Mouse (Mus musculus): ENCODE data around the gene Ltbr. TPM values are rescaled to one million over a fixed set of nuclear protein-coding genes. Genes with fewer than 3 reads are reported as not detected.

Gene Ltbr
- polyA plus RNA-seq, 1 experiment, result 23.2 TPM

- Histone ChIP-seq H3K4me1 (ENCODE audit: control insufficient read depth, insufficient read depth, low read length) (peaks cover 9% of the 10 kb centered on the region), H3K4me3 (replicated peaks; ENCODE audit: control insufficient read depth, low read depth, low read length) (peak overlapping the region; percentile 93), H3K27ac (ENCODE audit: control insufficient read depth, insufficient read depth, low read depth, low read length, poor library complexity) (peak overlapping the region; percentile 95)
- no peak for TF ChIP-seq CTCF (IDR thresholded peaks at IDR 0.05; ENCODE audit: control insufficient read depth, insufficient read depth, low read length)
- peak; percentile 29; the same call in 1 of the 2 replicates for TF ChIP-seq POLR2A (IDR thresholded peaks at IDR 0.05; ENCODE audit: borderline replicate concordance, control insufficient read depth, low read depth, low read length)
- WGBS, result under 1% methylated on average over 27 of the region's 27 CpGs
Measured at GRCm38 (mm10) chr6:125349575-125350230, 36.0 kb upstream of the Ltbr start.

- H3K4me1 ChIP-seq (ENCODE audit: control insufficient read depth, insufficient read depth, low read length), result peaks cover 12% of the 10 kb centered on the region
- TF ChIP-seq CTCF (IDR thresholded peaks at IDR 0.05; ENCODE audit: control insufficient read depth, insufficient read depth, low read length), result no peak
- no peak for TF ChIP-seq POLR2A (IDR thresholded peaks at IDR 0.05; ENCODE audit: borderline replicate concordance, control insufficient read depth, low read depth, low read length)
Measured at GRCm38 (mm10) chr6:125348721-125349574, 35.3 kb upstream of the Ltbr start, which contains the start of gene Tnfrsf1a. Gene Tnfrsf1a, plus strand, starts transcription at chr6:125349362.

GRCm38 (mm10) chr6:125346029-125346428, 32.3 kb upstream of the Ltbr start:
- WGBS, result 57% methylated on average over 2 of the region's 2 CpGs
- TF ChIP-seq POLR2A (IDR thresholded peaks at IDR 0.05; ENCODE audit: borderline replicate concordance, control insufficient read depth, low read depth, low read length), result no peak
- no peak for TF ChIP-seq CTCF (IDR thresholded peaks at IDR 0.05; ENCODE audit: control insufficient read depth, insufficient read depth, low read length)
- peak overlapping the region; percentile 47 for H3K27ac ChIP-seq (ENCODE audit: control insufficient read depth, insufficient read depth, low read depth, low read length, poor library complexity)
- peaks cover 9% of the 10 kb centered on the region for H3K4me1 ChIP-seq (ENCODE audit: control insufficient read depth, insufficient read depth, low read length)
- no peak overlapping the region for H3K4me3 ChIP-seq (replicated peaks; ENCODE audit: control insufficient read depth, low read depth, low read length)

More at GRCm38 (mm10) chr6:125348721-125349574, 35.3 kb upstream of the Ltbr start, which contains the start of gene Tnfrsf1a:
- H3K4me3 ChIP-seq (replicated peaks; ENCODE audit: control insufficient read depth, low read depth, low read length), result peak within 1 kb of the TSS; percentile 93
- peak within 1 kb of the TSS; percentile 95 for H3K27ac ChIP-seq (ENCODE audit: control insufficient read depth, insufficient read depth, low read depth, low read length, poor library complexity)
- 9% methylated on average over 22 of the region's 22 CpGs for WGBS

- TF ChIP-seq POLR2A (IDR thresholded peaks at IDR 0.05; ENCODE audit: borderline replicate concordance, control insufficient read depth, low read depth, low read length), result no peak
- TF ChIP-seq CTCF (IDR thresholded peaks at IDR 0.05; ENCODE audit: control insufficient read depth, insufficient read depth, low read length), result no peak
- peaks cover 9% of the 10 kb centered on the region for H3K4me1 ChIP-seq (ENCODE audit: control insufficient read depth, insufficient read depth, low read length)
- H3K4me3 ChIP-seq (replicated peaks; ENCODE audit: control insufficient read depth, low read depth, low read length), result no peak overlapping the region
- WGBS, result 6% methylated on average over 1 of the region's 1 CpGs
- H3K27ac ChIP-seq (ENCODE audit: control insufficient read depth, insufficient read depth, low read depth, low read length, poor library complexity), result peak overlapping the region; percentile 47
Measured at GRCm38 (mm10) chr6:125345625-125346024, 31.9 kb upstream of the Ltbr start.

- Histone ChIP-seq H3K27ac (ENCODE audit: control insufficient read depth, insufficient read depth, low read depth, low read length, poor library complexity) (peak overlapping the region; percentile 94), H3K4me1 (ENCODE audit: control insufficient read depth, insufficient read depth, low read length) (peaks cover 13% of the 10 kb centered on the region), H3K4me3 (replicated peaks; ENCODE audit: control insufficient read depth, low read depth, low read length) (no peak overlapping the region)
- WGBS, result 41% methylated on average over 4 of the region's 4 CpGs
- no peak for TF ChIP-seq CTCF (IDR thresholded peaks at IDR 0.05; ENCODE audit: control insufficient read depth, insufficient read depth, low read length)
- no peak for TF ChIP-seq POLR2A (IDR thresholded peaks at IDR 0.05; ENCODE audit: borderline replicate concordance, control insufficient read depth, low read depth, low read length)
Measured at GRCm38 (mm10) chr6:125344866-125345265, 31.2 kb upstream of the Ltbr start.

GRCm38 (mm10) chr6:125344084-125344483, 30.4 kb upstream of the Ltbr start:
- Histone ChIP-seq H3K27ac (ENCODE audit: control insufficient read depth, insufficient read depth, low read depth, low read length, poor library complexity) (peak overlapping the region; percentile 94), H3K4me1 (ENCODE audit: control insufficient read depth, insufficient read depth, low read length) (peaks cover 13% of the 10 kb centered on the region), H3K4me3 (replicated peaks; ENCODE audit: control insufficient read depth, low read depth, low read length) (peak overlapping the region; percentile 50)
- WGBS, result 75% methylated on average over 8 of the region's 8 CpGs
- TF ChIP-seq CTCF (IDR thresholded peaks at IDR 0.05; ENCODE audit: control insufficient read depth, insufficient read depth, low read length) (no peak), POLR2A (IDR thresholded peaks at IDR 0.05; ENCODE audit: borderline replicate concordance, control insufficient read depth, low read depth, low read length) (no peak)

GRCm38 (mm10) chr6:125342198-125342597, 28.5 kb upstream of the Ltbr start:
- peaks cover 10% of the 10 kb centered on the region for H3K4me1 ChIP-seq (ENCODE audit: control insufficient read depth, insufficient read depth, low read length)
- H3K27ac ChIP-seq (ENCODE audit: control insufficient read depth, insufficient read depth, low read depth, low read length, poor library complexity), result peak overlapping the region; percentile 77
- peak overlapping the region; percentile 19 for H3K4me3 ChIP-seq (replicated peaks; ENCODE audit: control insufficient read depth, low read depth, low read length)
- TF ChIP-seq POLR2A (IDR thresholded peaks at IDR 0.05; ENCODE audit: borderline replicate concordance, control insufficient read depth, low read depth, low read length) (no peak), CTCF (IDR thresholded peaks at IDR 0.05; ENCODE audit: control insufficient read depth, insufficient read depth, low read length) (no peak)
- 27% methylated on average over 3 of the region's 3 CpGs for WGBS

- 18% methylated on average over 5 of the region's 5 CpGs for WGBS
- peaks cover 8% of the 10 kb centered on the region for H3K4me1 ChIP-seq (ENCODE audit: control insufficient read depth, insufficient read depth, low read length)
- no peak for TF ChIP-seq CTCF (IDR thresholded peaks at IDR 0.05; ENCODE audit: control insufficient read depth, insufficient read depth, low read length)
- TF ChIP-seq POLR2A (IDR thresholded peaks at IDR 0.05; ENCODE audit: borderline replicate concordance, control insufficient read depth, low read depth, low read length), result no peak
- H3K4me3 ChIP-seq (replicated peaks; ENCODE audit: control insufficient read depth, low read depth, low read length), result no peak overlapping the region
- H3K27ac ChIP-seq (ENCODE audit: control insufficient read depth, insufficient read depth, low read depth, low read length, poor library complexity), result peak overlapping the region; percentile 76
Measured at GRCm38 (mm10) chr6:125340244-125340643, 26.6 kb upstream of the Ltbr start.

Data from bone marrow, adult 2 months (tissue).